Mouse (Mus musculus) E14TG2a.4 (cell line): ENCODE measurements at regions not wholly inside any gene's neighbourhood (a gene's known extent, or its start where the extent isn't known, plus 50 kb on each side); places are given as distances from the start of the nearest gene placed in this dataset.

Experiments
- H3K27me3 ChIP-seq: 2 replicates; pipeline ENCODE4 v1.6.1; 2014; ENCODE audit warnings: low read length, control low read depth; ENCODE audit not compliant: insufficient read depth
- H3K36me3 ChIP-seq: 2 replicates; pipeline ENCODE4 v1.6.1; 2014; ENCODE audit warnings: low read length, control low read depth; ENCODE audit not compliant: insufficient read depth
- H3K4me1 ChIP-seq: replicated peaks from 2 replicates; pipeline ENCODE4 v1.6.1; 2014; ENCODE audit warnings: low read depth, low read length, control low read depth
- H3K4me3 ChIP-seq: replicated peaks from 2 replicates; pipeline ENCODE4 v1.5.1; 2014; ENCODE audit warnings: mild to moderate bottlenecking, low read length
- H3K9me3 ChIP-seq: 2 replicates; pipeline ENCODE4 v1.6.1; 2014; ENCODE audit warnings: low read length, control low read depth
- POU5F1 ChIP-seq: IDR thresholded peaks from 2 replicates; pipeline ENCODE4 v1.6.1; 2014; ENCODE audit warnings: low read length, borderline replicate concordance

- Histone ChIP-seq H3K4me1 (peaks cover 21% of the 10 kb centered on the region), H3K4me3 (no peak overlapping the region), H3K9me3 (peaks cover 44% of the 10 kb centered on the region), H3K36me3 (no peaks in the 10 kb centered on the region), H3K27me3 (no peaks in the 10 kb centered on the region)
- no peak for TF ChIP-seq POU5F1
These were observed 53.3 kb upstream of the Zfp706 start for GRCm38 (mm10) chr15:37060831-37061230.
